Mouse (Mus musculus) kidney, postnatal 10 days (tissue): ENCODE measurements around the gene Pkp3.

Source experiments
- DNase-seq: peaks from one replicate; pipeline ENCODE4 v3.0.0; 2021; ENCODE audit warnings: mixed read lengths

Gene Pkp3

DNA sequence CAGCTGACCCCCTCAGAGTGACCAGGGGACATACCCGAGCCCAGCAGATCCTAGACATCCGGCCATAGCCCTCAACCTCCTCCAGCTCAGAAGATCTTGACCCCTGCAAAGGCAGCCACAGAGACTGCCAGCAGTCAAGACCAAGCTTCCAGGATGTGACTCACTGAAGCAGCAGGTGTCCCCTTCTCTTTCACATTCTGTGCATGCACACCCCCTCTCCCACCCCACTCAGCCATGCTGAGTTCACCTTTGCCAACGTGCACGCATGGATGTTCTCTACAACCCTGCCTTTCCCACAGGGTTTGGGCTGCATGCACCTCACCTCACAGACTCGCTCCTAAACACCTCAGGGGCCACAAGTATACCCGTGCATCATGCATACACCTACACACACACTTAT lies 18.0 kb downstream of the Pkp3 start:
- peak; percentile 24 for DNase-seq

DNA sequence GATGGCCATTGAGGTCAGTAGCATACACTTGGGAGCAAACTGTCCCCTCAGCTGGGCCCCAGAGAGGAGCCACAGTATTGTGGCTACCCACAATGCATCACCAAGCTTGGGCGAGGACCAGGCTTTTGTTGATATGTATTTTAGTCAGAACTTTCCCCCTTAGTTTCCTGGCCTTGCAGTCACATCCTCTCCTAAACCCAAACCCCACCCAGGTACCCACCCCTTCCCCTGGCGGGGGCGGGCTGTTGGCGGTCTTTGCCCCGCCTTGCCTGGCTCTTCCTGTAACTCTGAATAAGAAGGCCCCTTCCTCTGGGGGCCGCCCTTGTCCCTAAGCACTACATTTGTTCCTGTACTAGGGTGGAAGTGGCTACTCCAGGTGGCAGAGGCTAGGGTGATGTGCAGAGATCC lies 18.6 kb downstream of the Pkp3 start:
- DNase-seq: peak; percentile 80

DNA sequence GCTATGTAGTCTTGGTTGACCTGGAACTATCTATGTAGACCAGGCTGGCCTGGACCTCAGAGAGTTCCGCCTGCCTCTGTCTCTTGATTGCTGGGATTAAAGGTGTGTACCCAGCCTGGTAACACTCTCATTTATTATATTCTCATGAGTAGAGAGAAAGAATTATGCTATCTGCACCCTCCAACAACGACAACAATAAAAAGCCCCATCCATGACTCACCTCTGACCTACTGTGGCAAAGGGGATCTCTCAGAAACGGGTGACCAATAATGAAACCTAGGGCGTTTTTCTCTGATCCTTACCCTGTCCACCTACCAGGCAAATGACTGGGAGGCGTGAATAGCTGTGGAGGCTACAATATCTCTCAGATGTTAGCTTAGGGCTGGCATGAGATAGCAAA lies 19.2 kb downstream of the Pkp3 start:
- DNase-seq: no peak

DNA sequence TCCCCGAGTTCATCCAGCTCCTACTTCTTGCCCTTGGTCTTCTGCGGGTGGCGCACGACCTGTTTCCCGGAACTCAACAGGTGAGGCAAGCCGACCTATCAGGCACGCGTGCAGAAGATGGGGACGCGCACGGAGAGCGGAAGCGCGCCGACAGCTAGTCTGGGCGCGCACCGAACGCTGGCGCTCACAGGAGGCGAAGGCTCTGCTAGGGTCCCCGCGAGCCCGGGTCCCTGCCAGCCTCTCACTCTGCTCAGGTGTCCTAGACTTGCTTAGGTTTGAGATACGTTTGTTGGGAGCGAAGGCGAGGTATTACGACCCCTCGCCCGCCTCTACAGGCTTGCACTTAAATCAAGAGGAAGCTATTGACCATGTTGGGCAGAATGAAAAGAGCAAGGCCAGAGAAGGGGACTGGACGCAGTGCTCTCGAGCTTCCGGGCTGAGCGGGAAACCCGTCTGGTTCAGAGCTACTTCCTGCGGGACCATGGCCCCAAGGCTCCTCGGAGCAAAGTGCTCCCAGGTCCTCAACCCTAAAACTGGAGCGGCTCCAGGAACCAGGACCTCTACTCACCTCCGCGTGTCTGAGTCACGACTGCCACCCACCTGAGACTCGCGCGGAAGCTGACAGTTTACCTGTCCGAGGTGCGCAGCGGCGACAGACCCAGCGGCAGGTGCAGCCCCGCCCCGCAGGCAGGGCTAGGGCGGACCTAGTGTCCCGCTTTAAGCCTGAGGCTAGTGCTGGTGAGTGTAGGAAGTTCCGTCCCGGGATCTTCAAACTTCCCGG lies 22.1 kb downstream of the Pkp3 start, which contains the start of gene Sigirr:
TSS of gene Sigirr (minus strand) at position 662 of the 781 bp plus-strand sequence.
- peak; percentile 77 for DNase-seq

DNA sequence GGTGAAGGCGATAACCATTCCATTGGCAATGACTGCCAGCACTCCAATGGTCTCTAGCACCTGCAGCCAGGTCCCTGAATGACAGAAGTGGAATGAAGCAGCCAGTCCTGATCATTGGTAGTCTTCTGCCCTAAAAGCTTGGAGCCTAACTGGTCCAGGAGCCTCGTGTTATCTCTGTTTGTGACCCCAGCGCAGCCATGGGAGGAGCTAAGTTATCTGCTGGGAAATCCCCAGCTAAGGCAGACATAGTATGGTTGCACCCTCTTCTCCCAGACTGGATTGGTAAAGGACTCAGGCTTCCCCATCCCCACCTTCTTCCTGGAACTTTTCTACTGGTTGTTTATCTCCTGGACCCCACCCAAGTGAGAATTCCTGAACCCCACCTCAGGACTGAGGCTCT lies 25.1 kb downstream of the Pkp3 start:
- DNase-seq: no peak

DNA sequence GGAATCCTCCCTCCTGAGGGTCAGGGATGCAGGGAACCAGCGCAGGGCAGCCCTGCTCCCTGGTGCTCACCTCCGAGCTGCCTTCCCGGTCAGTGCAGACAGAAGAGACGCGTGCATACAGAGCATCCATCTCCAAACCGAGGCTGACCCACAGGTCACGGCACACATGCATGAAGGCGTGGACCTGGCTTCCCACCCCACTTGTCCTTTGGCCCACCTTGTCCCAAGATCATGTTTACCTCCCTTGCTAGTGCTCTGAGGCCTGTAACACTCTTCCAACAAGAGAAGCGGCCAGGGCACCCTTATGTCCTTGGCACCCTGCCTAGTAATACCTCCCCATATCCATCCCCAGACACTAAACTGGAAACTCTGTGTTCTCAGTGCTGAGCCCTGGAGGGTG lies 37.9 kb downstream of the Pkp3 start:
- no peak for DNase-seq

DNA sequence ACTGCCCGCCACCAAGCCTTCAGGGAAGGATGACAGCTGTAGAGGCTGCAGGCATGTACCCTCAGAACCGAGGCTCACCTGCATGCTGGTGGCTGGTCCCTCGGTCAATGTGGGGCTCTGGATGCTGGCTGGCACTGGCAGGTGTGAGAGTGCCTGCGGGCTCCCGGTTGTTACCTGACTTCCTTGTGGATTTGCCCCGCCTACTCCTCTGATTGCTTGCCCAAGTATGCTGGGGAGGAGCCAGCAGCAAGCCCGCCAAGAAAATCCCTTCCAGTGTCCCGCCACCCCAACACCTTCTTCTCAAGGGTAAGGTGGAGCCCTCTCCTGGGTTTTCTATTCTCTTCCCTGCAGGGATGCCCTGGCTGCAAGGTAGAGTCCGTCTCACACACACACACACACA lies 39.6 kb downstream of the Pkp3 start, which contains the start of gene Ano9:
TSS of gene Ano9 (minus strand) at position 171 of the 400 bp plus-strand sequence.
- peak; percentile 70 for DNase-seq

DNA sequence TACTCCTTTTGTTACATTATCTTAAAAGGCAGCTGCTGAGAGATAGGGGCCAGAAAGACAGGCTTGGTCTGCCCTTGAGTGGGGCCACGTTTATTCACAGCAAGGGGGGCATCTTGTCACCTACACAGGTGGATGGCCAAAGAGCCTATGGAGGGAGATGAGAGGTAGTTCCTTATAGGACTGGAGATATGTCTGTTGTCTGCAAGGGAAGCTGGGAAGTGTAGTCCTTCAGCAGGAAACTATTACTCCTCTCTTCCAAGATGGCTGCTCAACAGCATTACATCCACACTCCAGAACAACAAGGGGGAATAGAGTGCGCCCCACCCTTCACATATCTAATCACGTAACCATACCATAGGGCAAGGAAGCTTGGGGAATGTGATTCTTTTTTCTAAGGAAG lies 41.5 kb downstream of the Pkp3 start:
- no peak for DNase-seq

DNA sequence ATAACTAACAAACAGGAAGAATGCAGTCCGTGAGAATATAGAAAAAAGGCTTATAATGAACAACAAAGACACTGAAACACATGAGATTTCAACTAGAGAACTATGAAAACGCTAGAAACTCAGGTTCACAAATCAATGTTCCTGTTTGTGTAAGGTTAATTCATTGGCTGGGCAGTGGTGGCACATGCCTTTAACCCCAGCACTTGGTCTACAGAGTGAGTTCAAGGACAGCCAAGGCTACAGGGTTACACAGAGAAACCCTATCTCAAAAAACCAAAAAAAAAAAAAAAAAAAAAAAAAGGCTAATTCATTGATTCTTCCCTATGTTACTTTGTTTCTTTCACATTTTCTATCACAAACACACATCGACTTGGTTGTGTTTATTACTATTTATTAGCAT lies 42.6 kb downstream of the Pkp3 start:
- no peak for DNase-seq

DNA sequence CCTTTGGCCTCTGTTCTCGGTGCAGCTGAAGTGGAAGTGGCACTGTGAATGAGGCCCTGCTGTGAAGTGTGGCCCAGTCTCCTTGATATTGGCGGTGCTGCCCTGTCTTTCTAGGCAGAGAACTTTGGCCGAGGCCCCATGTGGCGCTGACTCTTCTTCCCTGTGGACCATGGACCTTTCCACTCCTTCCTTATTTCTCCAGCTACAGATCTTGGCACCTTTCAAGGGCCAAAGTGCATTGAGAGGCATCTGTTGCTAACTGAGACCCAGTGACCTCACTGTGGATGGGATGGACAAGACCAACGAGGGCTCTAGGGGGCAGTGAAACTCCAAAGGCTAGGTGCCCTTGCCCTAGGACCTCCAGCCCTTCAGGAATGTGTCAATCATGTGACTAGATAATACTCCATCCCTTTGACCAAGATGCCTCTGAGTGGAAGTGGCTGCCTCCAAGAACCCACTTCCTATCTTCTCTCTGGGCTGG lies 43.1 kb downstream of the Pkp3 start:
- peak; percentile 75 for DNase-seq

DNA sequence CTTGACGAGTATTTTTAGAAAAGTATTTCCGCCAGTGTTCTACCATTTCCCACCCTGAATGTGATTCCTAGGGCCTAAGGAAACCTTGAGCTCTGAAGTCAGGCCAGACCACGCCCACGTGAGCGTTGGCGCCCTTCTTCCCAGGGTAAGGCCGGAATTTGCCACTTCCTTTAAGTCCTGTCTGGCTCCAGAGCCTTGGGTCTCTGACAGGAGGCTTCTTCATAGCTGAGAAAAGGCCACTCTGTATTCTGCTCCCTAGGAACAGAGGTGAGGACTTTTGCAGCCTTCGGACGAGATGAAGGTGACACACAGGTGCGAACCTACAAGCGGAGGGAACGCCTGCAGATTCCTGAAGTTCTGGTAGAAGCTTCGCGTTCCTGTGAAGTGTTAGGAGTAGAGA lies 44.2 kb downstream of the Pkp3 start, which contains the start of gene Ptdss2:
TSS of gene Ptdss2 (plus strand) at position 138 of the 400 bp plus-strand sequence.
- DNase-seq: peak; percentile 80

DNA sequence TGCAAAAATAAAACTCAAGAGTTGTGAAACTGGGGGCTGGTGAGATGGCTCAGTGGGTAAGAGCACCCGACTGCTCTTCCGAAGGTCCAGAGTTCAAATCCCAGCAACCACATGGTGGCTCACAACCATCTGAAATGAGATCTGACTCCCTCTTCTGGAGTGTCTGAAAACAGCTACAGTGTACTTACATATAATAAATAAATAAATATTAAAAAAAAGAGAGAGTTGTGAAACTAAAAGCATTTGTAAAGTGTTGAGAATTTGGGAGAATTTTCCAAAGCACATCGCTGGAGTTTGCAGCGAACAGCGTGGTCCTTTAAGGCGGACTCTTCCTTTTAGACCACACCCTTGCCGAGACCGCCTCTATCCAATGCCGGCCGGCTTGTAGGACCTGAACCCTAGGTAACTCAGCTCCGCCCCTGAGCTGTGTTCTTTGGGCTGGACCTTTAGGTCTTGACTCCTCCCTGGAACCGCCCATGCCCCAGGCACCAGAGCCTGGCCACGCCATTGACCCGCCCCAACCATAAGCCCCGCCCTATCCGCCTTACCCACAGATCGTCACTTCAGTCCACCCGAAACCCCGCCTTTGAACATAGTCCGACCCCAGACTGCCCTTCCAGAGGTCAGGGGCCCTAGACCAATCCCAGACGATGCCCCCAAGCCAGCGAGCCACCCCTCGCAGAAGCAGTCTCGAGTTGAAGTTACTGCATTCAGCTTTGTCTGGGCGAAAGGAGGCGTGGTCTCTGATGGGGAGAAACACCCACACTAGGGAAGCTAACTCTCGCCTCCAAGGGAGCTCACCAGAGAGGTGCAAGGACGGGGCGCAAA lies 44.9 kb downstream of the Pkp3 start:
- peak; percentile 98 for DNase-seq

DNA sequence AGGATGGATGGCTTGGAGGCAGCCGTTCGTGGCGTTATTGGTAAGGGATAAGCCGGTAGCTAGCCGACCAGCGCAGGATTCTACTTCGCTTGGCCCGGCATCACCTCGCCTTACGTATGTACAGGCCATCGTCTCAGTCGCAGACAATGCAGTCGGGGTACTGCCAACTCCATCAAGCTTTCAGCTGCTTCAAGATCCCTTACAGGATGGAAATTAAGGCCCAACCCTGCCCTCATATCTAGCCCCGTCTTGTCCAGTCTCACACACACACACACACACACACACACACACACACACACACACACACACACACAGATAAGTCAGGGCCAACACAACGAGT lies 45.5 kb downstream of the Pkp3 start:
- DNase-seq: no peak

DNA sequence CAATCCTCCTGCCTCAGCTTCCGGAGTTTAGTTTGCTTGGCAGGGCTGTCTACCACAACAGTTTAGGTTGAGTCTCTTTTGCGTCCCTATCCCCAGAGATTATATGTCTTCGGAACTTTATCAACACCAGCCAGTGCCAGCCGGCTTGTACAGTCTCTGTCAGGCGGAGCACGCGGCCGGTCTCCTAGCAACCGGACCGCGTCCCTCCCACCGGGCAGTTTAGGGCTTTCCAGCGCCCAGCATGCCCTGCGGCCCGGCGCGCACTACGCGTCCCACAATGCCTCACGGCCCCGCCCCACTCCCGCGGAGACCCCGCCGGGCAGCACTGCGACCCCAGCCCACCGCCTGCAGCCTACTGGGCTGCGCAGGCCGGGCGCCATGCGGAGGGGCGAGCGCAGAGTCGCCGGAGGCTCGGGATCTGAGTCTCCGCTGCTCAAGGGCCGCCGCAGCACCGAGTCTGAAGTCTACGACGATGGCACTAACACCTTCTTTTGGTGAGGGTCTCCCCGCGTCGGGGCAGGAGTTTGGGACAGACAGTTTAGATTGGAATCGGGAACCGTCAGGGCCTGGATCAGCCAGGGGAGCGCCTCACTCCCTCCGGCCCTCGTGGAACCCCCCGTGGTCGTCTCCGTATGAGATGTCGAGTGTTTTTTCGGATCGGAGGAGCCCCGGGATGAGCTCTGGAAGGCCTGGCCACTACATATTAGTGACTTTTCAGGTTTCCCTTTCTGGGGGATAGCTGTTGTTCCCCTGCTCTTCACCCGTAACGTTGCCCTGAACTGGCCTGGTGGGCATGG lies 53.2 kb downstream of the Pkp3 start:
- peak; percentile 95 for DNase-seq

DNA sequence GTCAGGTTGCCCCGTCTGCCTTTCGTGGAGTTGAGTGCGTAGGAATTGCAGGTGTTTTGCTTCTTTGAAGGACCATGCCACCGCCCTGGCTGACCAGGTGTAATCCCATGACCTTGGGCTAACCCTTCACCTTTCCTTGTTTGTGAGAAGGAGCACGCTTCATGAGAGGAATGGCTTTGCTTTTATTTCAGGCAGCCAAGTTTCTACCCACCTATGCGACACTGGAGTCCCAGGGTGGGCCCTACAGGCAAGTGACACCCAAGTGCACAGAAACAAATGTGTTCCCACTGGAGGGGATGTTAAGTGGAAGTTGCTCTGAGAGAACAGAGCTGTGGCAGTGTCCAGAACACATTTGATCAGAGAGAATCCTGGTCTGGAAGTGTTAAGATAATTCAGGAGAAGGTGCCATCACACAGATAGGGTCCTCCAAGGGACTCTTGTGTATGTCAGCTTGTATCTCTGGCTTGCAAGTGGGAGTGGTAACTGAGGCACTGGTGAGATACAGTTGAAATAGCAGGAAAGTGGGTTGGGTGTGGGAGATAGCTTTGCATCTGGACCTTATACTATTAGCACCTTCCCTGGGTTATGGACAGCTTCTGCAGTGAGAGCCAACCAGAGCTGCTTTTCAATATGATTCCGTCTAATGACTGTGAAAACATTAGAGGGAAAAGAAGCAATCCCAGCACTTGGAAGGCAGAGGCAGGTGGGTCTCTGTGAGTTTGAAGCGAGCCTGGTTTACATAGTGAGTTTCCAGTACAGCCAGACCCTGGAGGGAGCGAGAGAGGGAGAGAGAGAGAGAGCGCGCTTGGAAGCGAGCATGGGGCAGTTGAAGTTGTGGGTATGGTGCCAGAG lies 54.1 kb downstream of the Pkp3 start:
- DNase-seq: no peak
